In the genomic region with DNA sequence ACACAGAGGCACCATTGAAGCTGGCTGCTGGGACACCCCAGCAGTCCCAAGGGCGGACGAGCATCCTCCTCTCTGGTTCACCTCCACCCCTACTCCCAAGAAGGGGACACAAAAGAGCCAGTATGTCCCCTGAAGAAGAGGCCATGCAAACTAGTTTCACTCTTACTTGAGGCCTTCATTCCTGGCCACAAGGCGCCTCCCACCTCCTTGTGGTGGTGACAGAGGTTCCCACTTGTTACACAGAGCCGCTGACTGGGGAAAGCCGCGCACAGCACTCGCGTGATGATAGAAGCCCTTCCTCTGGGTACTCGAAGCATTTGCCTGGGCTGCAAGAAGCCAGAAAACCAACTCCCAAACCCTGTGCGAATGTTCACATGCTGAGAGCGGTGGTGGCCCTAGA, we compare ENCODE assay signal across 15 mouse cellular contexts. TPM values are rescaled to one million over a fixed set of nuclear protein-coding genes. Genes with fewer than 3 reads are reported as not detected.
DNase-seq lines count a peak whose midpoint lies in the region; ATAC-seq and TF ChIP-seq lines count a peak whose summit lies in the region.
"Had no signal": no experiment of that assay in that cellular context is flagged by ENCODE, and none has a peak within 500 bp of the region (broad histone marks: within the 10 kb centered on the region; RNA-seq: fewer than 3 reads in every experiment).

No protein-coding gene starts in this region.

- H3K4me2 ChIP-seq in intestine, embryonic 14.5 days (ENCODE audit: low read length) = no peak overlapping the region
- no peak overlapping the region for H3K4me2 ChIP-seq in intestine, postnatal 0 days (replicated peaks; ENCODE audit: low read depth)
- H3K4me2 ChIP-seq: midbrain, embryonic 12.5 days had no signal

- WGBS in intestine, embryonic 14.5 days = 71% methylated on average over 11 of the region's 11 CpGs
- 77% methylated on average over 11 of the region's 11 CpGs for WGBS in intestine, postnatal 0 days
- WGBS in limb, embryonic 10.5 days = 73% methylated on average over 11 of the region's 11 CpGs

- H3K9ac ChIP-seq in intestine, embryonic 14.5 days (ENCODE audit: low read length) = no peak overlapping the region
- no peak overlapping the region for H3K9ac ChIP-seq in intestine, postnatal 0 days (ENCODE audit: low read depth, low read length)
- H3K9ac ChIP-seq in ES-E14 (ENCODE audit: insufficient read depth, low read depth, low read length, poor library complexity, severe bottlenecking) = peak overlapping the region; percentile 10; the same call in 1 of the 2 replicates
- H3K9ac ChIP-seq: midbrain, embryonic 12.5 days had no signal

- H3K27ac ChIP-seq in intestine, embryonic 14.5 days (ENCODE audit: low read depth) = 0 out of 2 replicates have a peak overlapping the region, but pooled peaks have one; percentile 27
- no peak overlapping the region for H3K27ac ChIP-seq in intestine, postnatal 0 days (ENCODE audit: low read depth, low read length)
- no peak overlapping the region for H3K27ac ChIP-seq in ES-E14 (ENCODE audit: insufficient read depth, low read depth, low read length, poor library complexity, severe bottlenecking)
- peak overlapping the region; percentile 54; the same call in 1 of the 2 replicates for H3K27ac ChIP-seq in limb, embryonic 10.5 days
- no peak overlapping the region for H3K27ac ChIP-seq in left cerebral cortex, adult 2 months
- H3K27ac ChIP-seq: midbrain, embryonic 12.5 days had no signal

- H3K9me3 ChIP-seq in intestine, embryonic 14.5 days (ENCODE audit: control insufficient read depth, low read length) = no peaks in the 10 kb centered on the region
- H3K9me3 ChIP-seq in intestine, postnatal 0 days (ENCODE audit: control insufficient read depth) = no peaks in the 10 kb centered on the region
- H3K9me3 ChIP-seq in ES-E14 (ENCODE audit: control insufficient read depth, insufficient read depth, low read depth, low read length) = no peaks in the 10 kb centered on the region
- H3K9me3 ChIP-seq in limb, embryonic 10.5 days (replicated peaks) = no peaks in the 10 kb centered on the region
- H3K9me3 ChIP-seq: G1E; midbrain, embryonic 12.5 days had no signal

- no peaks in the 10 kb centered on the region for H3K36me3 ChIP-seq in intestine, embryonic 14.5 days (ENCODE audit: control insufficient read depth, insufficient read depth, low read length)
- no peaks in the 10 kb centered on the region for H3K36me3 ChIP-seq in intestine, postnatal 0 days (ENCODE audit: control insufficient read depth, insufficient read depth)
- H3K36me3 ChIP-seq in ES-E14 (ENCODE audit: control insufficient read depth, insufficient read depth, low read length, poor library complexity, severe bottlenecking) = no peaks in the 10 kb centered on the region
- 0 out of 2 replicates have a peak, but pooled peaks cover 4% of the 10 kb centered on the region for H3K36me3 ChIP-seq in limb, embryonic 10.5 days
- H3K36me3 ChIP-seq: G1E; midbrain, embryonic 12.5 days had no signal

- DNase-seq in intestine, embryonic 14.5 days (ENCODE audit: low spot score) = no peak
- DNase-seq in 416B (ENCODE audit: low read depth) = peak; percentile 59
- DNase-seq in ES-E14 (ENCODE audit: low read depth, low spot score) = no peak
- DNase-seq in limb, embryonic 10.5 days (ENCODE audit: low spot score) = no peak
- no peak for DNase-seq in left cerebral cortex, adult 2 months (ENCODE audit: extremely low spot score in 1 of 2, low spot score in 2 of 2)
- DNase-seq in gastrocnemius, postnatal 25 days = no peak
- DNase-seq: adrenal gland, adult 8-10 months; cerebellum, adult 2 months; gastrocnemius, postnatal 14 days; kidney, adult 9 months; thymus, postnatal 25 days had no signal

- peaks cover 98% of the 10 kb centered on the region for H3K4me1 ChIP-seq in intestine, embryonic 14.5 days (replicated peaks; ENCODE audit: control insufficient read depth, insufficient read depth, low read length)
- peaks cover 26% of the 10 kb centered on the region for H3K4me1 ChIP-seq in intestine, postnatal 0 days (replicated peaks; ENCODE audit: control insufficient read depth, insufficient read depth, low read length)
- H3K4me1 ChIP-seq in ES-E14 (ENCODE audit: control insufficient read depth in 2 of 2, insufficient read depth in 2 of 2, low read length in 2 of 2, poor library complexity in 1 of 2) = peaks cover 28 to 54% of the 10 kb centered on the region in 2 experiments
- peaks cover 100% of the 10 kb centered on the region for H3K4me1 ChIP-seq in limb, embryonic 10.5 days

- no peak for TF ChIP-seq CTCF in intestine, postnatal 0 days (IDR thresholded peaks at IDR 0.05; ENCODE audit: low read depth)
- TF ChIP-seq CTCF in left cerebral cortex, adult 2 months (IDR thresholded peaks at IDR 0.05) = no peak

- in situ Hi-C loops in ES-E14 (cut with MboI; ENCODE audit: low sequenced_read_pairs in 2 of 2, unreplicated experiment in 2 of 2) = no loop called here

- ATAC-seq in intestine, embryonic 14.5 days (replicated peaks; ENCODE audit: low FRiP score, low TSS enrichment, low read depth) = no peak
- no peak for ATAC-seq in intestine, postnatal 0 days

- no peak overlapping the region for H3K4me3 ChIP-seq in intestine, embryonic 14.5 days (ENCODE audit: low read depth, low read length)
- H3K4me3 ChIP-seq in intestine, postnatal 0 days (ENCODE audit: low read depth, low read length) = no peak overlapping the region
- peak overlapping the region; percentile 25 to 30; a peak in 2 of 4 replicates for H3K4me3 ChIP-seq in ES-E14 (ENCODE audit: insufficient read depth in 1 of 2, low read depth in 1 of 2, low read length in 2 of 2, poor library complexity in 1 of 2, severe bottlenecking in 1 of 2)
- H3K4me3 ChIP-seq in limb, embryonic 10.5 days = no peak overlapping the region
- H3K4me3 ChIP-seq in left cerebral cortex, adult 2 months = no peak overlapping the region
- H3K4me3 ChIP-seq: erythroblast, embryonic 14.5 days; midbrain, embryonic 12.5 days had no signal

- intact Hi-C loops in left cerebral cortex, adult 2 months (cut with DNase I) = no loop called here

- no peaks in the 10 kb centered on the region for H3K27me3 ChIP-seq in intestine, embryonic 14.5 days (replicated peaks; ENCODE audit: control insufficient read depth, insufficient read depth, low read length)
- H3K27me3 ChIP-seq in intestine, postnatal 0 days (replicated peaks; ENCODE audit: control insufficient read depth, insufficient read depth, low read length) = no peaks in the 10 kb centered on the region
- no peaks in the 10 kb centered on the region for H3K27me3 ChIP-seq in limb, embryonic 10.5 days (ENCODE audit: low read depth, poor library complexity, severe bottlenecking)
- H3K27me3 ChIP-seq: midbrain, embryonic 12.5 days had no signal

TF ChIP-seq in ES-E14, 5 proteins besides CTCF, POLR2A, EP300 and RAD21:
- no peak for TF ChIP-seq ZNF384 (IDR thresholded peaks at IDR 0.05; ENCODE audit: low read depth, low read length)

RNA-seq across cellular contexts. Expression of gene Ptk7, which starts 7.0 kb away (rescaled TPM):
- 54.0 and 56.6 TPM in 2 replicates for polyA plus RNA-seq in intestine, embryonic 14.5 days (2014; fragmentation: Nextera tagmentation; extraction: Ambion mirVana)
- polyA plus RNA-seq in intestine, postnatal 0 days (2015; fragmentation: Nextera tagmentation; extraction: Ambion mirVana) = 13.7 and 14.7 TPM in 2 replicates
- 200 and 384 TPM in 2 replicates for total RNA-seq in ES-E14 (2012; rRNA removed)
- polyA plus RNA-seq in limb, embryonic 10.5 days (2016; fragmentation: Nextera tagmentation; extraction: Ambion mirVana) = 102 and 142 TPM in 2 replicates
- 1 to 10 TPM; 8.3 to 9.4 TPM for total RNA-seq in left cerebral cortex, adult 2 months (2021)
- 1 to 10 TPM; 1.1 to 1.3 TPM for total RNA-seq in gastrocnemius, postnatal 25 days (2021)

RNA-seq across cellular contexts. Expression of gene Klc4, which starts 23.6 kb away (rescaled TPM):
- polyA plus RNA-seq in intestine, embryonic 14.5 days (2014; fragmentation: Nextera tagmentation; extraction: Ambion mirVana) = 42.1 and 45.7 TPM in 2 replicates
- 102 and 107 TPM in 2 replicates for polyA plus RNA-seq in intestine, postnatal 0 days (2015; fragmentation: Nextera tagmentation; extraction: Ambion mirVana)
- total RNA-seq in ES-E14 (2012; rRNA removed) = 17.8 and 20.7 TPM in 2 replicates
- polyA plus RNA-seq in limb, embryonic 10.5 days (2016; fragmentation: Nextera tagmentation; extraction: Ambion mirVana) = 23.6 and 28.8 TPM in 2 replicates
- 10 to 100 TPM; 21.9 to 24.4 TPM for total RNA-seq in left cerebral cortex, adult 2 months (2021)
- total RNA-seq in gastrocnemius, postnatal 25 days (2021) = 10 to 100 TPM; 12.7 to 15.0 TPM

RNA-seq across cellular contexts. Expression of gene Mrpl2, which starts 23.8 kb away (rescaled TPM):
- polyA plus RNA-seq in intestine, embryonic 14.5 days (2014; fragmentation: Nextera tagmentation; extraction: Ambion mirVana) = 134 and 144 TPM in 2 replicates
- 138 and 139 TPM in 2 replicates for polyA plus RNA-seq in intestine, postnatal 0 days (2015; fragmentation: Nextera tagmentation; extraction: Ambion mirVana)
- total RNA-seq in ES-E14 (2012; rRNA removed) = 205 and 261 TPM in 2 replicates
- polyA plus RNA-seq in limb, embryonic 10.5 days (2016; fragmentation: Nextera tagmentation; extraction: Ambion mirVana) = 140 and 144 TPM in 2 replicates
- 10 to 100 TPM; 49.1 to 53.2 TPM for total RNA-seq in left cerebral cortex, adult 2 months (2021)
- total RNA-seq in gastrocnemius, postnatal 25 days (2021) = 100 to 1,000 TPM in 1 of 2 experiments, 10 to 100 TPM in 1; 99.2 to 110 TPM

RNA-seq across cellular contexts. Expression of gene Cul7, which starts 27.9 kb away (rescaled TPM):
- polyA plus RNA-seq in intestine, embryonic 14.5 days (2014; fragmentation: Nextera tagmentation; extraction: Ambion mirVana) = 43.4 and 43.7 TPM in 2 replicates
- 18.0 and 19.2 TPM in 2 replicates for polyA plus RNA-seq in intestine, postnatal 0 days (2015; fragmentation: Nextera tagmentation; extraction: Ambion mirVana)
- 88.5 and 96.1 TPM in 2 replicates for total RNA-seq in ES-E14 (2012; rRNA removed)
- polyA plus RNA-seq in limb, embryonic 10.5 days (2016; fragmentation: Nextera tagmentation; extraction: Ambion mirVana) = 40.3 and 48.0 TPM in 2 replicates
- total RNA-seq in left cerebral cortex, adult 2 months (2021) = 10 to 100 TPM; 25.9 to 30.0 TPM
- 10 to 100 TPM in 1 of 2 experiments, 1 to 10 TPM in 1; 8.8 to 14.4 TPM for total RNA-seq in gastrocnemius, postnatal 25 days (2021)

RNA-seq across cellular contexts. Expression of gene Rrp36, which starts 51.9 kb away (rescaled TPM):
- 49.1 and 57.7 TPM in 2 replicates for polyA plus RNA-seq in intestine, embryonic 14.5 days (2014; fragmentation: Nextera tagmentation; extraction: Ambion mirVana)
- 49.0 and 55.6 TPM in 2 replicates for polyA plus RNA-seq in intestine, postnatal 0 days (2015; fragmentation: Nextera tagmentation; extraction: Ambion mirVana)
- 44.5 and 57.0 TPM in 2 replicates for total RNA-seq in ES-E14 (2012; rRNA removed)
- 70.8 and 72.5 TPM in 2 replicates for polyA plus RNA-seq in limb, embryonic 10.5 days (2016; fragmentation: Nextera tagmentation; extraction: Ambion mirVana)
- 10 to 100 TPM; 14.9 to 15.7 TPM for total RNA-seq in left cerebral cortex, adult 2 months (2021)
- total RNA-seq in gastrocnemius, postnatal 25 days (2021) = 10 to 100 TPM in 1 of 2 experiments, 1 to 10 TPM in 1; 7.5 to 12.1 TPM

Comparison
In these comparisons a context has a peak if more than half of its experiments do, and no peak if none do; other contexts are left out.
1. H3K27ac ChIP-seq: peak in intestine, embryonic 14.5 days (single experiment) and limb, embryonic 10.5 days (single experiment); none in intestine, postnatal 0 days (single experiment), ES-E14 (single experiment) and left cerebral cortex, adult 2 months (single experiment).
2. H3K4me3 ChIP-seq: peak in ES-E14 (2 of 2); none in intestine, embryonic 14.5 days (single experiment), intestine, postnatal 0 days (single experiment), limb, embryonic 10.5 days (single experiment) and left cerebral cortex, adult 2 months (single experiment).
3. RNA of gene Ptk7, which starts 7.0 kb away (total RNA-seq): 200 to 384 TPM in ES-E14; 8.3 to 9.4 TPM in left cerebral cortex, adult 2 months and 1.1 to 1.3 TPM in gastrocnemius, postnatal 25 days; every median in the first group is over 10 times any median in the second.